Mouse (Mus musculus): ENCODE results near the gene Mybphl.

- 0 out of 2 replicates have a peak, but pooled peaks have one; percentile 0 for TF ChIP-seq POLR2A (IDR thresholded peaks at IDR 0.05; ENCODE audit: control insufficient read depth, low read depth, low read length)
- TF ChIP-seq CTCF (IDR thresholded peaks at IDR 0.05; ENCODE audit: control insufficient read depth, insufficient read depth, insufficient replicate concordance, low read depth, low read length): no peak
Measured at GRCm38 (mm10) chr3:108406306-108406885, 41.7 kb downstream of the Mybphl start.
